Mouse (Mus musculus): ENCODE measurements around the gene Filip1.

GRCm38 (mm10) chr9:79779354-79779753, 233.3 kb downstream of the Filip1 start:
- TF ChIP-seq CTCF (IDR thresholded peaks at IDR 0.05; ENCODE audit: borderline replicate concordance, extremely low read depth, insufficient read depth, insufficient read length), result no peak
- no peak for TF ChIP-seq POLR2A (IDR thresholded peaks at IDR 0.05; ENCODE audit: borderline replicate concordance, extremely low read depth, insufficient read depth, insufficient read length, poor library complexity, severe bottlenecking)

Measured in brain, embryonic 14.5 days (tissue).